Mouse (Mus musculus) erythroblast, embryonic 14.5 days (primary cell): ENCODE data around the gene Actn4.

Experiments used
- GATA1 ChIP-seq: IDR thresholded peaks from 2 replicates; pipeline ENCODE4 v1.6.1; 2012; ENCODE audit warnings: low read length, inconsistent platforms, mixed read lengths
- TAL1 ChIP-seq: IDR thresholded peaks from 3 replicates; pipeline ENCODE4 v1.6.1; 2012; ENCODE audit warnings: low read length, inconsistent platforms, mixed read lengths

DNA sequence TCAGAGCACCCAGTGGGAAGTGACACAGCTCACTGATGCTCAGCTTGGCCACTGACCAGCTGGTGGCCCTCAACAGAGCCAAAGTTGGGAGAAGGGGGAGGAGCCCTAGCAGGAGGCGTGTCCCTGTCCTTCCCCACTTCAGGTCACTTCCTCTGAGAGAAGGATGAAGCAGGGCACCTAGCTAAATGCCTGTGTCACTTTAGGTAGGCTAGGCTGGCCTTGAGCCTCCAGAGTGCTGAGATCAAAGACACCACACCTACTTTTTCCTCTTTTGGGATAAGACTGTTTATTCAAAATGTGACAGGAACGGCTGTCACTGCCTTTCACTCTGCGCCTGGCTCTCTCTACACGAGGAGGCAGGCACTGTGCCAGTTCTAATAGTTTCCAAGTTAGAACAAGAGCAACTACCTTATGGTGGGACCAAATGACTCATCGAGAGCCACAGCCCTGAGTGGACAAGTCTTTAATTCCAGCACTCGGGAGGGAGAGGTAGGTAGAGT, 9.7 kb upstream of the Actn4 start:
- TF ChIP-seq TAL1 (no peak), GATA1 (no peak)
